Mouse (Mus musculus) bone marrow, adult 2 months (tissue): ENCODE results near the gene Bcas1. TPM values are rescaled to one million over a fixed set of nuclear protein-coding genes. Genes with fewer than 3 reads are reported as not detected.
A peak's percentile ranks its signal among the peaks of the same experiment; 100 is the strongest.
"Not testable (repeated sequence)": the region's sequence is repeated elsewhere in the genome, so short reads cannot be mapped to it uniquely, and the experiment has no call there.

Experiments
- H3K27ac ChIP-seq: fragments of 200-500 bp; 2 replicates; pipeline ENCODE4 v1.5.1; 2012; ENCODE audit warnings: low read depth, mild to moderate bottlenecking, control low read depth, inconsistent platforms, low read length; ENCODE audit not compliant: control insufficient read depth, poor library complexity, insufficient read depth
- H3K4me1 ChIP-seq: fragments of 200-500 bp; 2 replicates; pipeline ENCODE4 v1.6.1; 2011; ENCODE audit warnings: low read length; ENCODE audit not compliant: control insufficient read depth, insufficient read depth
- H3K4me3 ChIP-seq: fragments of 200-500 bp; replicated peaks from 2 replicates; pipeline ENCODE3; 2011; ENCODE audit warnings: mild to moderate bottlenecking, low read depth, low read length, control low read depth; ENCODE audit not compliant: control insufficient read depth
- CTCF ChIP-seq: fragments of 200-500 bp; IDR thresholded peaks from 2 replicates; pipeline ENCODE4 v1.5.1; 2011; ENCODE audit warnings: low read length, control low read depth; ENCODE audit not compliant: control insufficient read depth, insufficient read depth
- POLR2A ChIP-seq: fragments of 200-500 bp; IDR thresholded peaks from 2 replicates; pipeline ENCODE4 v1.6.1; 2011; ENCODE audit warnings: low read depth, mild to moderate bottlenecking, control low read depth, low read length, borderline replicate concordance; ENCODE audit not compliant: control insufficient read depth
- WGBS: fragments of 180-500 bp; shearing (Covaris S2); methylation state at CpG from one replicate; pipeline ENCODE4 v1.1.7; 2018; 5-methylcytosine and 5-hydroxymethylcytosine counted together
- polyA plus RNA-seq: library from polyadenylated mRNA; stranded (reverse); fragments of >200 nt; gene quantifications from 2 replicates; pipeline ENCODE4 v1.2.4, GENCODE M21; 2011; ENCODE audit warnings: low replicate concordance; ENCODE audit not compliant: missing spikeins, insufficient read depth, insufficient read length

The Bcas1 gene
- polyA plus RNA-seq, 1 experiment = 2.4 TPM

- TF ChIP-seq CTCF (no peak), POLR2A (no peak)
- no peak overlapping the region for H3K27ac ChIP-seq
- peaks cover 1% of the 10 kb centered on the region for H3K4me1 ChIP-seq
- no peak overlapping the region for H3K4me3 ChIP-seq
- 55% methylated on average over 7 of the region's 7 CpGs for WGBS
These were observed 34.0 kb upstream of the Bcas1 start for GRCm38 (mm10) chr2:170461652-170462051.

- H3K27ac ChIP-seq = no peak overlapping the region
- H3K4me1 ChIP-seq = peaks cover 1% of the 10 kb centered on the region
- WGBS = 31% methylated on average over 9 of the region's 9 CpGs
- H3K4me3 ChIP-seq = no peak overlapping the region
- TF ChIP-seq CTCF = no peak
- no peak for TF ChIP-seq POLR2A
These were observed 32.2 kb upstream of the Bcas1 start for GRCm38 (mm10) chr2:170459805-170460204.

GRCm38 (mm10) chr2:170459183-170459582 lies 31.5 kb upstream of the Bcas1 start:
- 67% methylated on average over 10 of the region's 10 CpGs for WGBS
- Histone ChIP-seq H3K27ac (no peak overlapping the region; the same call in 1 of the 2 replicates), H3K4me3 (no peak overlapping the region), H3K4me1 (peaks cover 1% of the 10 kb centered on the region)
- no peak for TF ChIP-seq CTCF
- no peak for TF ChIP-seq POLR2A

- not testable (repeated sequence) for H3K4me1 ChIP-seq, H3K4me3 ChIP-seq, H3K27ac ChIP-seq
- WGBS = 62% methylated on average over 4 of the region's 4 CpGs
These were observed 26.2 kb upstream of the Bcas1 start for GRCm38 (mm10) chr2:170453809-170454208.

- peak; percentile 82 for TF ChIP-seq CTCF
- no peak for TF ChIP-seq POLR2A
- Histone ChIP-seq H3K27ac (no peak overlapping the region), H3K4me3 (no peak overlapping the region), H3K4me1 (no peaks in the 10 kb centered on the region)
- 12% methylated on average over 9 of the region's 9 CpGs for WGBS
These were observed 23.3 kb upstream of the Bcas1 start for GRCm38 (mm10) chr2:170450933-170451332.

- 80% methylated on average over 10 of the region's 10 CpGs for WGBS
- TF ChIP-seq POLR2A (no peak), CTCF (no peak)
- Histone ChIP-seq H3K27ac (no peak overlapping the region), H3K4me1 (no peaks in the 10 kb centered on the region), H3K4me3 (no peak overlapping the region)
These were observed 20.0 kb upstream of the Bcas1 start for GRCm38 (mm10) chr2:170447651-170448050.

GRCm38 (mm10) chr2:170446843-170447383 lies 19.3 kb upstream of the Bcas1 start:
- 76% methylated on average over 5 of the region's 5 CpGs for WGBS

GRCm38 (mm10) chr2:170445861-170446260 lies 18.2 kb upstream of the Bcas1 start:
- Histone ChIP-seq H3K4me3 (no peak overlapping the region), H3K4me1 (no peaks in the 10 kb centered on the region), H3K27ac (no peak overlapping the region)
- TF ChIP-seq POLR2A (no peak), CTCF (no peak)
- 71% methylated on average over 5 of the region's 5 CpGs for WGBS

More at GRCm38 (mm10) chr2:170446843-170447383, 19.3 kb upstream of the Bcas1 start:
- Histone ChIP-seq H3K27ac (no peak overlapping the region), H3K4me3 (no peak overlapping the region), H3K4me1 (no peaks in the 10 kb centered on the region)
- no peak for TF ChIP-seq POLR2A
- no peak for TF ChIP-seq CTCF

- 72% methylated on average over 3 of the region's 3 CpGs for WGBS
- Histone ChIP-seq H3K4me3 (no peak overlapping the region), H3K4me1 (no peaks in the 10 kb centered on the region), H3K27ac (no peak overlapping the region)
- 0 out of 2 replicates have a peak, but pooled peaks have one; percentile 14 for TF ChIP-seq CTCF
- TF ChIP-seq POLR2A = no peak
These were observed 14.9 kb upstream of the Bcas1 start for GRCm38 (mm10) chr2:170442535-170442934.
